Mouse (Mus musculus) bone marrow, adult 2 months (tissue): ENCODE measurements around the gene Cct2.

Source experiments
- CTCF ChIP-seq: fragments of 200-500 bp; IDR thresholded peaks from 2 replicates; pipeline ENCODE4 v1.5.1; 2011; ENCODE audit warnings: low read length, control low read depth; ENCODE audit not compliant: control insufficient read depth, insufficient read depth
- POLR2A ChIP-seq: fragments of 200-500 bp; IDR thresholded peaks from 2 replicates; pipeline ENCODE4 v1.6.1; 2011; ENCODE audit warnings: low read depth, mild to moderate bottlenecking, control low read depth, low read length, borderline replicate concordance; ENCODE audit not compliant: control insufficient read depth

GRCm38 (mm10) chr10:117081914-117082359 lies 18.3 kb upstream of the Cct2 start:
- TF ChIP-seq POLR2A: no peak
- no peak for TF ChIP-seq CTCF
